Mouse (Mus musculus) thymus, postnatal 4 days (tissue): ENCODE measurements at regions not wholly inside any gene's neighbourhood (a gene's known extent, or its start where the extent isn't known, plus 50 kb on each side); places are given as distances from the start of the nearest gene placed in this dataset.
"Not testable (repeated sequence)": the region's sequence is repeated elsewhere in the genome, so short reads cannot be mapped to it uniquely, and the experiment has no call there.

Experiments
- DNase-seq: peaks from one replicate; pipeline ENCODE4 v3.0.0; 2021

DNA sequence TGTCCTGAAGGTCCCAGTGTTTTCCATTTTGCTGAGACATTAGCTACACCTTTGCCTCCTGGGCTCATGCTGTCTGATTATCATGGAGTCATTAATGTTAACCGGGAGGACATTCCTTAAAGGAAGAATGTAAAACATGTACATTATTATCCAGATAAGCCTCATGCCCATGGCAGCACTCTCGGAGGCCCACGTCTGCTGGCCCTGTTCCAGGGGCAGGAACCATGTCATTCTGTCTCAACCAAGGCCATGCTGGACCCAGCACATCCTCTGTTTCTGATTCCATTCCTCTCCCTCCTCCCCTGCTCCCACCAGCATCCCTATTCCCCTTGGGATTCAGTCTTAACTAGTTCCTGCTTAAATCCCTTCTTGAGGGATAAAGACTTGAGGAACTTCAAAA is 139.1 kb downstream of the Sptssa start:
- DNase-seq: no peak

DNA sequence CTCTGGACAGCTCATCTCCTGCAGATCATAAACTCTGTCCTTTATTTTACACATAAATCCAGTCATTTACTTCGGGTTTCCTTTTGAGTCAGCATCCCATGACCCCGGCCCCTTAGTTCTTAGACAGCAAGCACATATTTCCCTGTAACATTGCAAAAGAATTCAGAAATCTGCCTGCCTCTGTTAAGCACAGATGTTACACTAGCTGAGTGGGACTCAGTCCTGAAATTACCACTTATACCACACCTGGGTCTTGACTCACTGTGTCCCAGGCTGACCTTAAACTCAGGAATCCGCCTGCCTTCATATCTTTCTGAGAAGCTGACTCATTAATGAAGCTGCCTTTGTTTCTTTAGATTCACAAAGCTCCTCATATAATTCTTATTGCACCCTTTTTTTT is 139.9 kb downstream of the Sptssa start:
- no peak for DNase-seq

DNA sequence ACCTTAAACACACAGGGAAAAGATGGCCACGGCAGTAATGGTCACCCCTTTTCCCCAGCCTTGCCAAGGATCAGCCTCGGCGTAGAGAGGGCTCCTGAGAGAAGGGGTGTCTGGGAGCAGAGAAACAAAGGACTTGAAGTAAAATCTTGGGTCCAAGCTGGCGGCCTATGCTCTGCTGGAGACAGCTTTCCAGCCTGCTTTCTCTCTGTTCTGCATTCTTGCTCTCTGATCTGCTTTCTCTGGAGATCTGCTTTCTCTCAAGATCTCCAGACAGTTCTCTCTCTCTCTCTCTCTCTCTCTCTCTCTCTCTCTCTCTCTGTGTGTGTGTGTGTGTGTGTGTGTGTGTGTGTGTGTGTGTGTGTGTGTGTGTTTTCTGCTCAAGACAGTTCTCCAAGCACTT is 140.3 kb downstream of the Sptssa start:
- DNase-seq: not testable (repeated sequence)

DNA sequence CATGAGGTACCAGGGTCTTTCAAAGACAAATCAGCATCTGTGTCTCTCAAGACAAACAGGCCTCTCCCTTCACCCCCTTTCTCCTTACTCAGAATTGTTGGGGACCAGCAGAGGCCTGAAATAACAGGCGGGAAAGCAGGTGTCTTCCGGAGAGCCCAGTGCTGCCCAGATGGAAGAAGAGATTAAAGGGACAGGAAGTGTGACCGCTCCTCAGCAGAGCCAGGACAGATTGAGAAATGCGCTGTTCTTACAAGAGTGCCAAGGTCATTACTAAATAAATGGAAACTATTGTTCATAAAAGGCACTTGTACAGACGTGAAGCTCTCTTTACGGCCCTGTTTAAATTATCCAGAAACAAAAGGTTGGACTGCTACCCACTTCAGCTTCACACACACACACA is 146.5 kb downstream of the Sptssa start:
- DNase-seq: no peak

DNA sequence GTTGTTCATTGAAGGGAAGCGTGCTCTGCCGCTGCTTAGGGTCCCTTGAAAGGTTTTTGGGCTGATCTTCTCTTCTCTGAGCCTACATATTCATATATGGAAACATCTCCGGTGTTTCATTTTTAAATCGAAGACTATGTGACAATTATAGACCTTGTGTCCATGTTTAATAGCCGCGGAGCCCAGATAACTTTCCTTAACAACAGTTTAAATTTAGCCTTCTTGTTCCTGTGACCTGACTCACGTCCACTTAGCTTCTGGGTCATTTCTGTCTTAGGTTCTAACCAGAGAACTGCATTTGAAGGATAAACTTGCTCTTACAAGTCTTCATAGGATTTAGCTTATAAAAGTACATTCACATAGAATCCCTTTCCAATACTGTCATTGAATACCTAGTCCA is 153.6 kb downstream of the Sptssa start:
- no peak for DNase-seq

DNA sequence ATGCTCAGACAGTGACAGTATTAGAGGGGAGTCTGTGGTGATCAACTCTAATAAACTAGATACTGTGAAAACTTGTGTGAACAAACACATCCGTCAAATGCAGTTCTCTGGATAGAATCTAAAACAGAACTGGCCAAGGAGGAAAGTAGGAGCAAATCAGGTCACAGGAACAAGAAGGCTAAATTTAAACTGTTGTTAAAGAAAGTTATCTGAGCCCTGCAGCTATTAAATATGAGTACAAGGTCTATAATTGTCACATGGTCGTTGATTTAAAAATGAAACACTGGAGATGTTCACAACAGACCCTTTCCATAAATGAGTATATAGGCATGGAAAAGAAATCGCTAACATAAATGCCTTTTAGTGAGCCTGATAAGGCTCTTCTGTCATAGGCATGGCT is 156.4 kb downstream of the Sptssa start:
- no peak for DNase-seq

DNA sequence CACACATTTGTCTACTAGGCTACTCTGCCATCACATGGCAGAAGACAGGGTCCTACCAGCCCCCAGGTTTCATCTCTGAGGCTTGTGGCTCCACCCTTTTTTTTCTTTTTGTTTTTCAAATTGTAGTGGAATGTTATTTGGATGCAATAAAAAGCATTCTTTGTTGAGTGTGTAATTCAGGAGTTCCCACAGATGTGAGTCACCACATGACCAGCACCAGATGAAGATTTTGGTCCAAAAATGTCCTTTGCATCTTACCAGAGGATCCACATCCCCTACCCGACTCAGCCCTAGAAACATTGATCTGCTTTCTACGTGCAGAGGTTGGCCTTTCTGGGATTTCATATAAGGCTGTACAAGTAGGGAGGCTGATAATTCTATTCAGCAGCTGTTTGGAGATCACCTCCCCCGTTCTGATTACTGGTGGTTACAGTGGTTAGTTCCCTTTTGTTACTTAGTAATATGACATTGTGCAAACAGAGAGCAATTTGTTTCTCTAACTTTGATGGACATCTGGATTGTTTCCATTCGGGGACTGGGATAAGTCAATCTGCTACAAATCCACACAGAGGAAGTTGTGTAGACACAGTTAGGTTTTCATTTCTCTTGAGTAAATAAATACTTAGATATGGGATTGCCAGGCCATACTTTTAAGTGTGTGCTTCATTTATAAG is 160.5 kb downstream of the Sptssa start:
- DNase-seq: no peak

DNA sequence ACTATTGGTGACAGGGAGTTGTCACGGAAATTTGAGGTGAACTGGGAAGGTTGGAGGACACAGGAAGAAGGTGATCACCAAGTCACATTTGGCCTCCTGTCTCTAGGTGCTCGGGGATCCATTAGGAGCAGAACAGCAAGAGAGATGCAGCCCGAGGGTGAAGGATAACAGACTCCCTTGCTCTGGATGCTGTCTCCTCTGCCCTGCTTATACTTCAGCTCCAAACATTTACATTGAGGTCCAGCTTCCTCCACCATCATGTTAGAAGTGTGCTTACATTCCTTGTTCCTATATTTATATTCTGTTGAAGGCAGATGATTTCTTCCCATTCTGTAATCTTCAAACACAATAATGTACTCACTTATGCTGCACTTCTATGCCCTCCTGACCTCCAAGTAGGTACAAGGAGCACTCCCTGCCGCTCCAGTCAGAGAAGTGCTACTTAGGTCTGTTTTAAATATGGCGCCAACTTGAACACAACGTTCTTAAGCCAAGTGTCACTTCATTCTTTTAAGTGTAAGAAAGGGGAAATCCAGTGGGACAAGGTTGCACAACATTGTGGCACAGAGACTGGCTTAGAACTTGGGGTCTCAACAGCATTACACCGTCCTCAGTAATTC is 161.5 kb downstream of the Sptssa start:
- DNase-seq: no peak

DNA sequence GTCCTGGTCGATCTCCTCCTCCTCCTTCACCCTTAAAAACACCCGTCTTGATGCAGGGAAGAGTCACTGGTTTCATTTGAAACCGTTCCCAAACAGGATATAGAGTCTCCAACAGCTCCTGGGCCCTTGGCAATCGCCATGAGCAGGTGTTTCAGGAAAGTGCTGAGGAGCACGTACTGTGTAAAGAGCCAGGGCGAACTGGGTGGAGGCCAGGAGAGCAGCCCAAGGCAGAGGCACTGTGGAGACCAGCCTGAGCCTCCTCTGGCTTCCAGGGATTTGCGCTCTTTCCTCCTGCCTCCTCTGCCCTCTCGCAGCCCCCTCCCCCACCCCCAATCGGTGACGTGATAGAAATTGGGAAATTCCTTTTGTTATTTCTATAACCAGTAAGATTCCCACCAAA is 163.6 kb downstream of the Sptssa start:
- DNase-seq: no peak

DNA sequence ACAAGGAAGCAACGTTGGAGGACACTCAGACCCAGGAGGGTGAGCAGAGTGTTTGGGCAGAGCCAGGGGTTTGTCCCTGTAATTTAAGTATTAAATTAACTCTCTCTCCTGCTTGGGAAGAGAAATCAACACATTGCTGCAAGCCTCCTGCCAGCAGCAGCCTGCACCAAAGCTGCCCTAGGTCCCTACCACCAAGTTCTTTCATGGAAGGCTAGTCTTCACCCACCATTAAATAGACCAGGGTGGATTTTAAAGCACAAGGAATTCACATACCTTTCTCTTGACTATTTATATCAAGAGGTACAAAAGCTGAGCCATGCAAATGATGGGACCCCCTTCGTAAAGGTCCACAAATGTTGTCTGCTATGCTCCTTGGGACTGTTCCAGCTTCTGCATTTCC is 165.9 kb downstream of the Sptssa start:
- DNase-seq: no peak

DNA sequence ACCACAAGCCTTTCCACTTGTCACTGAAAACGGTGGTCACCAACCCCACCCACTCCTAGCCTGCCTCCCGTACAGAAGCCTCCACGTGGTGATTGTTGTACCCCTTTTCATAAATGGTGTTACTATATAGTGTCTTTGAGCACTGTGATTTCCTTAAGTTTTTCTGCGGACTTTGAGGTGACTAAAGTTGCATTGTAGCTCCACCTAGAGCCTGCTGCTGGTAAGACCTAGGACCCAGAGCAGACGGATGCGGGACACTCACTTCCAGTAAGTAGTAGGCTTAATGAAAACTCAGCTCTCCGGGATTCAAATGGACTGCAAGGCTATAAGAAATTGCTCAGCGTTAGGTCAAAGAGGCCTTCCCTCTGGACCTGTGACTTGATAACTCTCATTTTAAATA is 166.7 kb downstream of the Sptssa start:
- peak; percentile 74 for DNase-seq

DNA sequence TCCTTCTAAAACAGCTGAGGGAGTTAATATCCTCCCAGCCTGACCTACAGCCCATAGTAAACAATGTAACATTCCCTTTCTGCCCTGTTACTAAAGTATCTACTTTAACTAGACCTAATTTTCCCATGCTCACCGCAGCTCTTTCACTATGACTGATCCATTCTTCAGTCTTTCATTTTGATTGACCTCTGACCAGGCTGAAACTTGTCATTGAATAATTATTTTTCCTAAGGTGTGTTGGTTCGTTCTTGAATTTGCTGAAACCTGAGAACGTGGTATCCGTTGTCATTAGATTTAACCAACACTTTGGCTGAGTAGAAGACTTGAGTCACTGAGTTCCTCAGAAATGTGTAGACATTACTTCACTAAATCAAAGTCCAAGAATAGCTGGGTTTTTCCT is 168.7 kb downstream of the Sptssa start:
- DNase-seq: no peak

DNA sequence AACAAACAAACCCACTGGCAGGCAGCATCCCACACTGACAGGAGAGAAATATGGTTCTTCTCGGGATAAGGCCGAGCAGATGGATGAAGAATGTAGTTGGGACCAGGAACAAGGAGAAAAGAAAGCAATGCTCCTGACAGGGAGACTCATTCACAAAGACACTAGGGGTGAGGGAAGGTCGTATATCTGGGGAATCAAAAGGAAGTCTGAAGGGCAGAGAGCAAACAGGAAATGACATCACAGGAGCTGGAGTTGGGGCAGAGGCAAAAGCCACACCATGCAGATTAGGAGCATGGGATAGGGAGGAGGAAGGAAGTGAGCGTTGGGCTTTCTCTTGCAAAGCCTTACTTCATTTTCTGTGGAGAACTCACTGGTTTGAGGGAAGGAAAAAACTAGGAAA is 174.4 kb downstream of the Sptssa start:
- no peak for DNase-seq

DNA sequence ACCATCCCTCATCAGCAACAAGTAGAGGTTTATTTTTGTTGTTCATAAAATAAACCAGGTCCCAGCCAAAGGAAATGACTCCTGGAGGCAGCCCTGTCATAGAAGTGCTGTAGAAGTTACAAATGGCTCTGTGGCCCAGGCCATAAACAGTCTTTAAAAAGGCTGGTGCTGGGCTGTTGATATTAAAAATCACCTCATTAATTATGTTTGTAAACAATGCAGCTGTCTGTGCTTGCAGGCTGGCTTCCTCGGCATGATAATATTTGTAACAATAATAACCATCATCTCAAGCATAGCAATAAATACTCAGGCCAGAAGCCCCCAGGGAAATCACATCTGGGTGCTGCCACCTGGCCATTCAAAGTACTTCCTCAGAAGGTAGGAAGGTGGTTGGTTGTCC is 176.5 kb downstream of the Sptssa start:
- DNase-seq: no peak

DNA sequence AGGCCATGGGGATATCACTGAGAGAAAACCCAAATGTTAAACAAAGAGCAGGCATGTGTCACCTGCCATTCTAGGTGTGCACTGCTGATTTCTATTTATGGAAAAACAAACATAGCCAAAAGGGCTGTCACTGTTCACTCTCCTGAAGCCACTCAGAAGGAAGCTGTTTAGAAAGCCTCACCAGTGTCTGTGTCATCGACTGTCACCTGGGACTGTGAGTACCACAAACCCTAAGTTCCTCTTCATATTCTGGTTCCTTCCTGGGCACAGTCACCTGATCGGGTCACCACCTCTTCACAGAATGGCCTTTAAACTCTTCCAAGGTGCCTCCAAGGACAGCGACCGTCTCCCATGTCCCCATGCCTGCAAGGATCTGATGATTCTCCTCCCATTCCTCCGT is 183.5 kb downstream of the Sptssa start:
- no peak for DNase-seq

DNA sequence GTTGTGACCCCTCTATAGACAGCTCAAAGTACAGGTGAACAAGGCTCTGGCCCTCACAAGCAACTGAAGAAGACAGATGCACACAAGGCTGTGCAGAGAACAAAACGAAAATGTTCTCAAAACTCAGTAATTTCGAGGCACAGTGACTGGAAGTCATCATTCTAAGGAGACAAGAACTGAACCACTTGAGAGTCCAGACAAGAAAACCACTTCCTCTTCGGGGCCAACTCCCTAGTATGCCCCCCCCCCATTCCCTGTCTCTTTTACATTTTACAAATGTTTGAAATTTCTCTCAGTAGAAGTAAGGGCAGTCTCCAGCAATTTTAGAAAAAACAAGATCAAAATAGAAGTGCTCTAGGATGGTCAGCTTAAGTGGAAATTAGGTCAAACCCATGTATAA is 184.0 kb downstream of the Sptssa start:
- DNase-seq: no peak

DNA sequence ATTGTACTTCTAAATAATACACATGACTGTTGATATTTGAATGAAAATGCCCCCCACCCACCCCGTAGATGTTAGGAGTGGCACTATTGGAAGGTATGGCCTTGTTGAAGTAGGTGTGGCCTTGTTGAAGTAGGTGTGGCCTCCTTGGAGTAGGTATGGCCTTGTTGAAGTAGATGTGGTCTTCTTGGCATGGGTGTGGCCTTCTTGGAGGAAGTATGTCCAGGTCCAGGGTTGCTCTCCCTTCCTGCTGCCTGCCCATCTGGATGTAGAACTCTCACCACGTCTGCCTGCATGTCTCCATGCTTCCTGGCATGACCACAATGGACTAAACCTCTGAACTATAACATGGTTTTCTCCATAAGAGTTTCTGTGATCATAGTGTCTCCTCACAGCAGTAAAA is 188.7 kb downstream of the Sptssa start:
- DNase-seq: no peak

DNA sequence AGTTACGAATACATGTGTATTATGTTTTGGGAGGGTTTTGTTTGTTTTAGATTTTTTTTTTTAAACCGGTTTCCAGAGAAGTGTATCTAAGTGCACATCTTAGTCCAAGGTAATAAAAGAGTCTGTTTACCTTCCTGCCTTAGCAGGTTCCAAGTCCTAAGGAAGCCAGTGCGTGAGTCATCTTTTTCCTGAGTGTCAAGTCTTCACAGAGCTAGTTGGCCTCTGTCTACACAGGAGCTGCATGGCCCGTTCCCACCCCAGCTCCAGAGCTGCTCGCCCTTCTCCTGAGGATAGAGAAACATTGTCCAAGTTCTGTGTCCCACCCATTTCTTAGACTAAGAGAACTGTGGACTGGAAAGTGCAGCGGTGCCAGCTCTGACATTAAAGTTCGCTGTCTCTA is 192.6 kb downstream of the Sptssa start:
- DNase-seq: no peak

DNA sequence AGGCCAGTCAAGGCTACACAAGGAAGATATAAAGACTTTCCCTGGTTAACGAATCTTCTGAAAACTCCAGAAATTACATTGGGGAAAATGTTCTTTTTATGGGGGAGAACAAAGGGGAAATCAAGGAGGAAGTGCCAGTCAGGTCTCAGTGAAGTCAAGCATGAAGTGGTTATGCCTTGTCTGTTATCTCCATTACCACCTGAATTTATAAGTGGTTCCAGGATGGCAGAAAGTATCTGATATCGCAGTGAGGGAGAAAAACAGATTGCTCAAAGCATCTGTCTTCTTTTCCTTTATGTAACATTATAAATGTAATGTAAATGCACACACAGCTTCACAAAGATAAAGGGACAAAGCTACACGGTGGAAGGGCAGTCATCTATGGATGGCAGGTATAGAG is 195.0 kb downstream of the Sptssa start:
- DNase-seq: no peak

DNA sequence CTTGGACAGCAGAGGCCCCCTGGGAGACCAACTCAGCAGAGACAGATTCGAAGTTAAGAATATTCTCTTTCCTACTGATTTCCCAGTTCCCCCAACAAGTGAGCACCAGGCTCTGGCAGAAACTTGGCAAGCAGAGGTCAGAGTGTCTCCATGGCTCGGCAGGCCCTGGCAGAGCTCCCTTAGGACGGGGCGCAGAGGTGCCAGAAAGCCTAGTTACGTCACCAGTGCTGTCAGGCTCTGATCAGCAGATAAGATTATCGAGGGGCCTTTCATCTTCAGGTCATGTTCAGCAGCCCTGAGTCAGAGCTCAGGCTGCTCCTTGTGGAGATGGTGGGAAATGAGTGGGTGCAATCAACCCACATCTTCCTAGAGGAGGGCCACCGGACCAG is 196.2 kb downstream of the Sptssa start:
- DNase-seq: no peak

DNA sequence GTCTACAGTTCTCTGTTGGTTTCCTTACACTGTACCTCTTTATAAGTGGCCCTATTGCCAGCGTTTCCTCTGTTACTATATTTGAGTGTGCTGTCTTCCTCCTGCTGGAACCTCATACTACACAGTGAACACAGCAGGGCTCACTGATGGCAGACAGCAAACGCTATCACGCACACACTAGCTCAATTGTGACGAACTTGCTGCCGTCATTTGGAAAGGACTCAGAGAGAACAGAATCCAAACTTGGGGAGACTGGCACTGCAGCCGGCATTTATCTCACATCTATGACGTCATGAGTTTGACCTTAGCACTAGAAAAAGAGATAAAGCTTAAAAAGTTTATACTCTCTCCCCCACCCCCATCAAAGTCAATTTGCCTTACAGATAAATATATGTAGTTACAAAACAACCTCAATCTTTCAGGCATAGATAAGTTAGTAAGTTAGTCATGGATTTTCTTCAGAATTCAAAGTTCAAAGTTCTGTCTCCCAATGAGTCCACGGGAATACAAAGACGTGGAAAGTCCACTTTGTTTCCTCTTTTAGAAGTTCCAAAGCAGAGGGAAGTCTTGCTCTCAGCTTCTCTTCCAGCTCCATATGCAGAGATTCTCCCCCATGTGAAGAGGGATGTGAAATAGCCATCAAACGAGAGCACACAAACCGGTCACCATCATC is 196.8 kb downstream of the Sptssa start:
- DNase-seq: no peak

DNA sequence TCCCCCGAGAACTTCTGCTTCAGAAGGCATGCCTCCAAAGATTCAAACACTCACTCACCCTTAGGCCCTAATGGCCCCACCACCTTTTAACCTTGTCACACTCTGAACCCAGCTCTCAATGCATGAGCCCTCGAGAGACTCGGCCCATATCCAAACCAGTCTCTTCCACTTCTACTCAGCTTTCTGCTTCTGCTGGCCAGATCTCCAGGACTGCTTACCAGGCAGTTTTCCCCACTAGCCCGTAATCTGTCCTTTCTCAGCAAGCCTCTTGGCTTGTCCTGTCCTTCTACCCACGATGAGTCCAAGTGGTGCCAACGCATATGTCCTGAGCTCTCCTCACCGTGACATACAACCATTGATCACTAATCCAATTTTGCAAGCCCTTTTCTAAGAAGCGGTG is 199.6 kb downstream of the Sptssa start:
- DNase-seq: no peak

DNA sequence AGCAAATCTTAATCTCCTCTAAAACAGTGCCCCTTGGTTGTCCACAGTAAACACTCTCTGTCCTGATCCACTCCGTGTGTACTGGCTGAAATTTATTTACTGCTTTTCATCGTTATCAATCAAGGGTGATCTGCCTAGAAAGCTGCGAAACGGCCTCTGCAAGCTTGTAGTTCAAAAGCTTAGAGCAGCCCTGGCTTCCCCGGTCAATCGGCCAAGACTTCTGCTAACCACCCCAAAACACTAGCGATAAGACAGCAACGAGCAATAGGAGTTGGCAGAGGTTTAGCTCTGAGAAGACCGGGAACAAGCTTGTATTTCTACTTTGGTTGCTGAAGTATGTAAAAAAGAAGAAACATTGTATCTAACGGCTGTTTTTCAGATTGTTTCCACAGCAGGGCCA is 201.8 kb downstream of the Sptssa start:
- DNase-seq: no peak

DNA sequence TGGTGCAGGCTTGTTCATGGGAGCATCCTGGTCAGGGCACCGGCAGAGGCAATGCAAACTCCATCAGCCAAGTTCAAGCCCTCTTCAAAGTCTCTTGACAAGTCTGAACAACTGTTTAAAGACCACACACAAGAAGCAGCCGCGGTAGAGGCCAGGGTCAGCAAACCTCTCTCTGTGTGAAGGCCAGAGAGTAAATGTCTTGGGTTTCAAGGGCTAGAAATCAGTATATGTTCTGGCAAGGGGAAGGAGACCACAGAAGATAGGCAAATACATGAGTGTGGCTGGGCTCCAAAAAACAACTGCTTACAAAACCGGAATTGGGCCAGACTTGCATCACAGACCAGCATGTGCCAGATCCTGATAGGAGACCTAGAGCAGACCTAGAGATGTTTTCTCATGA is 203.0 kb downstream of the Sptssa start:
- no peak for DNase-seq

DNA sequence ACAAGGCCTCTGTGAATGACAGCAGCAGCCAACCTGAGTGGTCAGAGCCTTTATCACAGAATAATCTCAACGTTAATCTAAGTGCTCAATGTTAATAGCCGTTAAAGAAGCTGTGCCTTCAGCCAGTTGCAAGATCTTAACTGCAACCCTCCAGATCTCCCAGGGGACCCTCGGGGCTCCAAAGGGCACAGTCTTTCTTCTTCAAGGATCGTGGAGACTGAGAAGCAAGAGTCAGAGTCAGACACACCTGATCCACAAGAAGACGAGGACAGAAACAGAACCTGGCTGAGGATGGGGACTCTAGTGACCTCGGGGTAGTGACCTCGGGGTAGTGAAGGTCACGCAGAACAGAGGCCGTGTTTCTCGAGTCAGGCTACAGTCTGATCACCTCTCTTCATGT is 206.0 kb downstream of the Sptssa start:
- DNase-seq: no peak
